Mouse (Mus musculus) left cerebral cortex, postnatal 25 days (tissue): ENCODE measurements around the gene Olfr1089. TPM values are rescaled to one million over a fixed set of nuclear protein-coding genes. Genes with fewer than 3 reads are reported as not detected.
A peak's percentile ranks its signal among the peaks of the same experiment; 100 is the strongest.

Experiments
- DNase-seq, 2 experiments: peaks; one replicate each; pipeline ENCODE4 v3.0.0; 2022; ENCODE audit warnings: low spot score in 2 of 2, mixed read lengths in 1 of 2
- intact Hi-C: fragments of 180-260 bp; cut with DNase I; formaldehyde crosslinking; loops from one replicate; pipeline ENCODE4 v1.15.1; 2025
- total RNA-seq, 2 experiments: library from RNA; stranded (reverse); gene quantifications; 2 replicates each; pipeline ENCODE4 v1.2.3; 2021

Olfr1089 gene
- total RNA-seq, result not detected

- DNase-seq, result no peak
- intact Hi-C loops, result no loop called here
Measured at GRCm38 (mm10) chr2:86733601-86734000, at the start of gene Olfr1089. Gene Olfr1089 (minus strand): TSS chr2:86733701.

DNA sequence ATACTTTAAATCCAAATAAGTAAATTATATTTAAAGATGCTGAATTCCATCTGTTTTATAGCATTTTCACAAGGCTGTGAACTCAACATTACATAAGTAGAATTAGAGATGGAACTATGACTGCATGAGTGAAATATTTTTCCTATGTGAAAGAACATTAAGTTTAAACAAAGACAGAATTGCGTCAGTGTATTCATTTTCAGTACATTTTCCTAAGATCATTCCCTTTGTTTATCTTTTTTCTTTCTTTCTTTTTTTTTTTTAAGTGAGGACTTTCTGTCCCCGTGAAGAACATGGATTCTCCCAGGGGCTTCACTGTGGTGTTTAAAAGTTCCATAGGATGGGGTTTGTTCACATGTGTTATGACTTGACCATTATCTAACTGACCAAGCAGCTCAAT is 48.7 kb upstream of the Olfr1089 start, which contains the start of gene Olfr1093:
Olfr1093 (plus strand) TSS at position 301 of the 400 bp plus-strand sequence.
- intact Hi-C loops, result no loop called here
- no peak for DNase-seq

- DNase-seq, result peak in 1 of 2 experiments; percentile 42
- intact Hi-C loops, result no loop called here
Measured at GRCm38 (mm10) chr2:86761050-86761449, 27.5 kb upstream of the Olfr1089 start.

DNA sequence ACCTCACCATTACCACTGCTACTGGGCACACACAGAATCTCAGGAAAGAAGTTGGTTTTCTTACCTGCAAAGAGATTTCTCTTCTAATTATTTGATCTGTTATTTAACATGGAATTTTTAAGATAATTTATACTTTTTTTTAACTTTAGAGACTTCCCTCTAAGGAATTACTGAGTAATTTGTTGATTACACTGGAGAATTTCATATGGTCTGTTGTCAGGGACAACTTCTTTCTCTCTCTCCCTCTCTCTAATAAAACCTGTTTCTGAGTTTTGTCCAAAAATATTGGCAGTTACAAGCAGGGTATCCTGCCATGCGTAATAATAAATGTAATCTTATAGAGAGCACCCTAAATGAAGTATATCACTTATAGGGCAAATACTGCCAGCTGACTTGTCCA is 25.4 kb upstream of the Olfr1089 start, which contains the start of gene Olfr1090:
Olfr1090 (minus strand) TSS at position 101 of the 400 bp plus-strand sequence.
- DNase-seq, result no peak
- intact Hi-C loops, result no loop called here

DNA sequence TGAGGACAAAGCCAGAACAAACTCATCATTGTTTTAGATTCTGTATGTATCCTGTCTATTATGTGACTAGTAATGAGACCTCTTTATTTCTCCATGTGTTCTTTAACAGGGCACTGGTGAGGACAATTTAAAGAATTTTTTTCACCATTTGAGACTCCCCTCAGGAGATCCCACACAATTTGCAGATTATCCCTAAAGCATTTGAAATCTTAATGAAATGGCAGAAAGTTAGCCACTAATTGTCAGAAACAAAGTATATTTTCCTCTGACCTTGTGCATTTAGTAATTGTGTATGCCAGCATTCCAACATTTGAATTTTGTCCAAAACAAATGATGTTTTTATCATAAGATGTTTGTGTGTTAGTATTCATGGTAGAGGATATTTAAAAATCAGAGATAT is 35.2 kb downstream of the Olfr1089 start, which contains the start of gene Olfr1087:
Olfr1087 (minus strand) TSS at position 101 of the 400 bp plus-strand sequence.
- intact Hi-C loops, result no loop called here

More for the DNA sequence above, 35.2 kb downstream of the Olfr1089 start, which contains the start of gene Olfr1087:
- no peak for DNase-seq

Other genes starting within 250 kb of the Olfr1089 start
- not detected for gene Olfr228, start 246.3 kb downstream of the Olfr1089 start, total RNA-seq
- not detected for gene Olfr1076, start 225.2 kb downstream of the Olfr1089 start, total RNA-seq
- not detected for gene Olfr1079, start 191.2 kb downstream of the Olfr1089 start, total RNA-seq
- gene Olfr1080, start 175.5 kb downstream of the Olfr1089 start, total RNA-seq, result not detected
- not detected for gene Olfr1082, start 134.7 kb downstream of the Olfr1089 start, total RNA-seq
- not detected for gene Olfr1084, start 94.0 kb downstream of the Olfr1089 start, total RNA-seq
- not detected for gene Olfr1085, start 71.7 kb downstream of the Olfr1089 start, total RNA-seq
- gene Olfr1086, start 53.6 kb downstream of the Olfr1089 start, total RNA-seq, result not detected
- gene Olfr1087, start 35.3 kb downstream of the Olfr1089 start, total RNA-seq, result not detected
- not detected for gene Olfr1090, start 25.3 kb upstream of the Olfr1089 start, total RNA-seq
- not detected for gene Olfr1093, start 48.8 kb upstream of the Olfr1089 start, total RNA-seq
- gene Olfr141, start 76.3 kb upstream of the Olfr1089 start, total RNA-seq, result not detected
- not detected for gene Olfr1094, start 91.0 kb upstream of the Olfr1089 start, total RNA-seq
- gene Olfr1095, start 118.0 kb upstream of the Olfr1089 start, total RNA-seq, result not detected
- gene Gm13723, start 141.1 kb upstream of the Olfr1089 start, total RNA-seq, result not detected
- not detected for gene Olfr1097, start 158.5 kb upstream of the Olfr1089 start, total RNA-seq
- not detected for gene Olfr1098, start 190.8 kb upstream of the Olfr1089 start, total RNA-seq
- not detected for gene Olfr1099, start 227.0 kb upstream of the Olfr1089 start, total RNA-seq
- not detected for gene Olfr1100, start 246.3 kb upstream of the Olfr1089 start, total RNA-seq